Mouse (Mus musculus) kidney, embryonic 16.5 days (tissue): ENCODE measurements around the gene Zfp292. TPM values are rescaled to one million over a fixed set of nuclear protein-coding genes. Genes with fewer than 3 reads are reported as not detected.

Experiments used
- ATAC-seq: fragments of 200-750 bp; cut with Nextera tagmentation; 2 replicates; pipeline ENCODE4 v1.8.0; 2017; ENCODE audit warnings: moderate TSS enrichment; ENCODE audit not compliant: low FRiP score, low TSS enrichment
- H3K27ac ChIP-seq: fragments of 300-500 bp; sonication (generic); 2 replicates; pipeline ENCODE4 v1.5.1; 2014; ENCODE audit warnings: low read length
- H3K27me3 ChIP-seq: fragments of 300-500 bp; sonication (generic); 2 replicates; pipeline ENCODE4 v1.6.1; 2014; ENCODE audit warnings: low read length, control low read depth, mixed read lengths; ENCODE audit not compliant: insufficient read depth
- H3K36me3 ChIP-seq: fragments of 300-500 bp; sonication (generic); 2 replicates; pipeline ENCODE4 v1.6.1; 2014; ENCODE audit warnings: low read length, control low read depth, mixed read lengths; ENCODE audit not compliant: insufficient read depth
- H3K4me1 ChIP-seq: fragments of 300-500 bp; sonication (generic); 2 replicates; pipeline ENCODE4 v1.6.1; 2014; ENCODE audit warnings: low read length, control low read depth, mixed read lengths; ENCODE audit not compliant: insufficient read depth
- H3K4me2 ChIP-seq: fragments of 300-500 bp; sonication (generic); replicated peaks from 2 replicates; pipeline ENCODE4 v1.6.1; 2014; ENCODE audit warnings: low read depth, low read length
- H3K4me3 ChIP-seq: fragments of 300-500 bp; sonication (generic); 2 replicates; pipeline ENCODE4 v1.5.1; 2014; ENCODE audit warnings: mild to moderate bottlenecking, low read length
- H3K9ac ChIP-seq: fragments of 300-500 bp; sonication (generic); replicated peaks from 2 replicates; pipeline ENCODE4 v1.6.1; 2014; ENCODE audit warnings: low read length
- H3K9me3 ChIP-seq: fragments of 300-500 bp; sonication (generic); 2 replicates; pipeline ENCODE4 v1.6.1; 2016; ENCODE audit warnings: low read length, control low read depth
- WGBS: fragments of 180-500 bp; shearing (Covaris S2); extraction: QIAGEN DNeasy Blood & Tissue Kit; methylation state at CpG from one replicate; pipeline ENCODE4 v1.1.7; 2014; 5-methylcytosine and 5-hydroxymethylcytosine counted together
- polyA plus RNA-seq: library from polyadenylated mRNA; unstranded; fragments of >200 nt; fragmentation: Nextera tagmentation; extraction: Ambion mirVana; gene quantifications from 2 replicates; pipeline ENCODE4 v1.2.1, GENCODE M21; 2015

Zfp292 gene
- polyA plus RNA-seq, 1 experiment from 2014 or later: 17.0 TPM

GRCm38 (mm10) chr4:34823901-34824300 lies 58.9 kb downstream of the Zfp292 start:
- WGBS: 93% methylated on average over 1 of the region's 1 CpGs

GRCm38 (mm10) chr4:34819904-34820303 lies 62.9 kb downstream of the Zfp292 start:
- Histone ChIP-seq H3K27ac (no peak overlapping the region), H3K4me2 (no peak overlapping the region), H3K9ac (no peak overlapping the region), H3K4me3 (no peak overlapping the region), H3K36me3 (peaks cover 24% of the 10 kb centered on the region), H3K9me3 (no peaks in the 10 kb centered on the region), H3K4me1 (no peaks in the 10 kb centered on the region), H3K27me3 (no peaks in the 10 kb centered on the region)
- ATAC-seq: no peak
- WGBS: 96% methylated on average over 4 of the region's 4 CpGs

More at GRCm38 (mm10) chr4:34823901-34824300, 58.9 kb downstream of the Zfp292 start:
- Histone ChIP-seq H3K27me3 (no peaks in the 10 kb centered on the region), H3K9ac (no peak overlapping the region), H3K4me2 (no peak overlapping the region), H3K36me3 (peaks cover 8% of the 10 kb centered on the region), H3K9me3 (no peaks in the 10 kb centered on the region), H3K4me1 (no peaks in the 10 kb centered on the region), H3K4me3 (no peak overlapping the region), H3K27ac (no peak overlapping the region)
- ATAC-seq: no peak

GRCm38 (mm10) chr4:34801166-34802034 lies 81.4 kb downstream of the Zfp292 start:
- Histone ChIP-seq H3K36me3 (peaks cover 13% of the 10 kb centered on the region), H3K4me1 (no peaks in the 10 kb centered on the region), H3K27me3 (no peaks in the 10 kb centered on the region), H3K4me3 (no peak overlapping the region), H3K27ac (no peak overlapping the region), H3K9ac (no peak overlapping the region), H3K9me3 (no peaks in the 10 kb centered on the region), H3K4me2 (no peak overlapping the region)
- WGBS: 83% methylated on average over 14 of the region's 14 CpGs
- no peak for ATAC-seq

GRCm38 (mm10) chr4:34798005-34798404 lies 84.8 kb downstream of the Zfp292 start:
- 91% methylated on average over 2 of the region's 2 CpGs for WGBS
- Histone ChIP-seq H3K27me3 (no peaks in the 10 kb centered on the region), H3K9me3 (no peaks in the 10 kb centered on the region), H3K4me2 (no peak overlapping the region), H3K36me3 (no peaks in the 10 kb centered on the region), H3K4me1 (no peaks in the 10 kb centered on the region), H3K9ac (no peak overlapping the region), H3K27ac (no peak overlapping the region), H3K4me3 (no peak overlapping the region)
- ATAC-seq: no peak

GRCm38 (mm10) chr4:34797294-34797983 lies 85.3 kb downstream of the Zfp292 start:
- WGBS: 77% methylated on average over 8 of the region's 8 CpGs
- H3K9me3 ChIP-seq: no peaks in the 10 kb centered on the region
- no peak for ATAC-seq

GRCm38 (mm10) chr4:34796294-34796693 lies 86.5 kb downstream of the Zfp292 start:
- H3K36me3 ChIP-seq: no peaks in the 10 kb centered on the region
- H3K27ac ChIP-seq: no peak overlapping the region
- WGBS: 60% methylated on average over 5 of the region's 5 CpGs
- no peak overlapping the region for H3K4me2 ChIP-seq
- no peaks in the 10 kb centered on the region for H3K9me3 ChIP-seq
- no peak for ATAC-seq
- no peaks in the 10 kb centered on the region for H3K4me1 ChIP-seq
- H3K27me3 ChIP-seq: no peaks in the 10 kb centered on the region
- H3K9ac ChIP-seq: no peak overlapping the region
- no peak overlapping the region for H3K4me3 ChIP-seq

More at GRCm38 (mm10) chr4:34797294-34797983, 85.3 kb downstream of the Zfp292 start:
- Histone ChIP-seq H3K4me1 (no peaks in the 10 kb centered on the region), H3K9ac (no peak overlapping the region), H3K4me2 (no peak overlapping the region), H3K27me3 (no peaks in the 10 kb centered on the region), H3K36me3 (no peaks in the 10 kb centered on the region), H3K27ac (no peak overlapping the region), H3K4me3 (no peak overlapping the region)

- Histone ChIP-seq H3K9me3 (no peaks in the 10 kb centered on the region), H3K27ac (no peak overlapping the region), H3K27me3 (no peaks in the 10 kb centered on the region), H3K4me2 (no peak overlapping the region), H3K4me1 (no peaks in the 10 kb centered on the region), H3K36me3 (no peaks in the 10 kb centered on the region), H3K9ac (no peak overlapping the region), H3K4me3 (no peak overlapping the region)
- no peak for ATAC-seq
- 82% methylated on average over 3 of the region's 3 CpGs for WGBS
Observed at GRCm38 (mm10) chr4:34786476-34786875, 96.3 kb downstream of the Zfp292 start.

GRCm38 (mm10) chr4:34785646-34786045 lies 97.1 kb downstream of the Zfp292 start:
- no peaks in the 10 kb centered on the region for H3K27me3 ChIP-seq
- no peak overlapping the region for H3K27ac ChIP-seq
- H3K9ac ChIP-seq: no peak overlapping the region
- H3K4me3 ChIP-seq: no peak overlapping the region
- WGBS: 50% methylated on average over 2 of the region's 2 CpGs
- no peaks in the 10 kb centered on the region for H3K4me1 ChIP-seq
- no peak for ATAC-seq
- H3K4me2 ChIP-seq: no peak overlapping the region
- H3K9me3 ChIP-seq: no peaks in the 10 kb centered on the region
- no peaks in the 10 kb centered on the region for H3K36me3 ChIP-seq

GRCm38 (mm10) chr4:34784865-34785264 lies 97.9 kb downstream of the Zfp292 start:
- H3K9ac ChIP-seq: no peak overlapping the region
- peaks cover 1% of the 10 kb centered on the region; the same call in 1 of the 2 replicates for H3K9me3 ChIP-seq
- WGBS: 58% methylated on average over 5 of the region's 5 CpGs

GRCm38 (mm10) chr4:34782730-34783129 lies 100.0 kb downstream of the Zfp292 start:
- no peaks in the 10 kb centered on the region for H3K27me3 ChIP-seq
- H3K4me3 ChIP-seq: no peak overlapping the region
- H3K4me2 ChIP-seq: no peak overlapping the region
- ATAC-seq: no peak
- H3K36me3 ChIP-seq: no peaks in the 10 kb centered on the region
- H3K9me3 ChIP-seq: peaks cover 3% of the 10 kb centered on the region; the same call in 1 of the 2 replicates
- H3K27ac ChIP-seq: no peak overlapping the region
- no peak overlapping the region for H3K9ac ChIP-seq
- H3K4me1 ChIP-seq: no peaks in the 10 kb centered on the region
- 31% methylated on average over 4 of the region's 4 CpGs for WGBS

More at GRCm38 (mm10) chr4:34784865-34785264, 97.9 kb downstream of the Zfp292 start:
- ATAC-seq: no peak
- no peaks in the 10 kb centered on the region for H3K4me1 ChIP-seq
- H3K4me3 ChIP-seq: no peak overlapping the region
- H3K36me3 ChIP-seq: no peaks in the 10 kb centered on the region
- H3K27ac ChIP-seq: no peak overlapping the region
- H3K4me2 ChIP-seq: no peak overlapping the region
- H3K27me3 ChIP-seq: no peaks in the 10 kb centered on the region
